Mouse (Mus musculus): ENCODE data around the gene Lgals9.
A peak's percentile ranks its signal among the peaks of the same experiment; 100 is the strongest.

Gene Lgals9

GRCm38 (mm10) chr11:78984483-78985177 lies at the start of gene Lgals9:
Lgals9 (minus strand) TSS chr11:78984946.
- no peak for DNase-seq (ENCODE audit: low spot score in 2 of 2)

- no peak for DNase-seq (ENCODE audit: low spot score in 2 of 2)
These were observed 48.9 kb upstream of the Lgals9 start for GRCm38 (mm10) chr11:79033636-79034035.

GRCm38 (mm10) chr11:79033021-79033420 lies 48.3 kb upstream of the Lgals9 start:
- no peak for DNase-seq (ENCODE audit: low spot score in 2 of 2)

- no peak for DNase-seq (ENCODE audit: low spot score in 2 of 2)
These were observed 46.7 kb upstream of the Lgals9 start for GRCm38 (mm10) chr11:79031452-79031746.

GRCm38 (mm10) chr11:79030570-79031451 lies 46.1 kb upstream of the Lgals9 start:
- DNase-seq (ENCODE audit: low spot score in 2 of 2) = peak; percentile 84 to 92

DNA sequence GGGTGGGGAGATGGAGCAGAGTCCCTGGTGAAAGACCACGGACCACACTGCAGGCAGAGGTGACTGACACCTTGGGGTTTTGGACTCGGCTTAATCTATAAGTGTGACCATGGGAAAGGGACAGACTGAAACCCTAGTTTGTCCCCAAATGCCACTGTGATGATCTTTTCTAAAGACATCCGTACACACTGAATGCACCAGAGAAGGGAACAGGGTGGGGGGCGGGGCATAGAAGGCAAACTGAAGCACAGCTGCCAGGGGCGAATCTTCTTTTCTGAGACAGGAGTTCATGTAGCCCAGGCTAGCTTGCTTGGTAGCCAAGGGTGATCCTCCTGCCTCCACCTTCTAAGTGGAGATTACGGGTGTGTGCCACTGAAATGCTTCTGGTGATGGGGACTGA lies 39.0 kb upstream of the Lgals9 start:
- no peak for DNase-seq (ENCODE audit: low spot score in 2 of 2)

DNA sequence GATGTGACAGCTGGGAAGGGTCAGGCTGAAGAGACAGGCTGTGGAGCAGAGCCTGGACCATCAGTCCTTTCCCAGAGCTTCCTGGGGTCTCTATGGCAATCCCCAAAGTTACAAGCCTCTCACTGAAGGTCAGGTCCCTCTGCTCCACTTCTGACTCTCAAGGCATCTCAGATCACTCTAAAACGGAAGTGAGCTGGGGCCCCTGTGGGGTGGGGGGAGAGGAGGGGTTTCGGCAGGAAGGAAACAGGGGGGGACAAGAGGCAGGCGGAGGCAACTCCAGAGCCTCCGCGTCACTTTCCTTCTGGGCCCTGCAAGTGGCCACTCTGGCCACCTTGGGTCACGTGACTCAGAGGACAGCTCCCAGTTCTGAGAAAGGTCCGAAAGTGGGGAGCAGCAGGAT lies 38.6 kb upstream of the Lgals9 start:
- DNase-seq (ENCODE audit: low spot score in 2 of 2) = no peak

GRCm38 (mm10) chr11:79022836-79023235 lies 38.1 kb upstream of the Lgals9 start:
- no peak for DNase-seq (ENCODE audit: low spot score in 2 of 2)

DNA sequence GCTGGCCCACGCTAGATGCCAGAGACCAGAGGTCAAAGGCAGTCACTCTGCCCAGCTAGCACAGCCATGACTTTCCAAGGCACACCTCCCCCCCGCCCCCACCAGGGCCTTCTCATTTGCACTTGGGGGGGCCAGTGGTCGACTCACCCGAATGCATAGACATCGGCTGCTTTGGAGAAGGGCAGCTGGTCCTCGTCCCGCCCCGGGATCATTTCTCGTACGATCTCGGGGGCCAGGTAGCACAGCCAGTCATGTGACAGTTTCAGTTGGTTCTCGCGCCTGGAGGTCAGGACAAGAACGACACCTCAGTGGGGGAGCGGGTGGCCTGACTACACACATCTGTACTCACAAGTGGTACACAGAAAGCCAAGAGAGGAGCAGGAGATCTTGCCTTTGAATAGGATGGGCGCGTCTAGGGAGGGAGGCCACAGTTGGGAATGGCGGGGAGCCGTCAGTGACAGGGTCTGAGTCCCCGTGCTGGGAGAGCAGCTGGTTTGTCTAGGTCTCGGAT lies 35.8 kb upstream of the Lgals9 start:
- DNase-seq (ENCODE audit: low spot score in 2 of 2) = no peak

- peak; percentile 39 to 55 for DNase-seq (ENCODE audit: low spot score in 2 of 2)
These were observed 35.2 kb upstream of the Lgals9 start for GRCm38 (mm10) chr11:79019839-79020534.

GRCm38 (mm10) chr11:79018954-79019704 lies 34.4 kb upstream of the Lgals9 start:
- DNase-seq (ENCODE audit: low spot score in 2 of 2) = peak; percentile 79 to 83

DNA sequence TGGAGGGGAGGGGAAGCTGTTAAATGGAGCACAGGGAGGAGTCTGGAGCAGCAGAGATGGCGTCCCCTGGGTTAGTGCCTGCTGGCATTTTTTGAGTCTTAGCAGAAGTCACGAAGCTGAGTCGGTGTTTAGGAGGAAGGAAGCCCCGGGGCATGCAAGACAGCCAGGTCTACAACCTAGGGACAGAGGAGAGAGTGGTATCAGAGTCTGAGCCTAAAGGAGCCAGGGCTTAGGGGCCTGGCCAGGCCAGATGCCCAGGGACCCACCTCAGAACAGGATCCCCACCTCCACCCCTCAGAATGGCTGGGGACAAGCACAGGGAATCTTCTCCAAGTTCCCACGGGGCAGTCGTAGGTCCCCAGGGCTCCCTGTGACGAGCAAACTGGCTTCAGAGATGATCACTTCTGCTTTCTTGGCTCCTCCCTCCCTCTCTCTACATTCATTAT lies 32.4 kb upstream of the Lgals9 start:
- no peak for DNase-seq (ENCODE audit: low spot score in 2 of 2)

- DNase-seq (ENCODE audit: low spot score in 2 of 2) = no peak
These were observed 31.5 kb upstream of the Lgals9 start for GRCm38 (mm10) chr11:79016236-79016635.

DNA sequence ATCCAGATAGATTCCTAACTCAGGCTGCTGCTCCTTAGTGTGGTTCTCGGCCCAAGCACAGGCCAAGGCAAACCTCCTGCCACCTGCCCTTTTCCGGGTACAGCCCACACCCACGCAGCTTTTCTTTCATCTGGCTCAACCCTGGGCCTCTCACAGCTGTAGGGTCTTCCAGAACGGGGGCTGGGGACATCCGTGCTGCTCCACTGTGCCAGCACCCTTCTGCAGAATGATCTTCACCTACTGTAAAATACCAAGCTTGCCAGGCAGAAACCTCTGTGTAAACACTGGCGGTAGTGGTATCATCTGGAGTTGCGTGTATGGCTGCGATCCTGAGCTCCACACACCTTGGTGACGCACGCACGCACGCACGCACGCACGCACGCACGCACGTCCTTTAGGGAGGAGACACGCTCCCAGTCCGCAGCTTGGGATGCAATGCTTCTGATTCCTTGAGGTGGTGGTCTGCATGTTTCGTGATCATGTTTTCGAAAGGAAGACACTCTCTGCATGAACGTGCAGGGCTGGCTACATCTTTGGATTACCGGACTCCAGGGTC lies 31.0 kb upstream of the Lgals9 start:
- DNase-seq (ENCODE audit: low spot score in 2 of 2) = no peak

GRCm38 (mm10) chr11:79014602-79015325 lies 30.0 kb upstream of the Lgals9 start:
- DNase-seq (ENCODE audit: low spot score in 2 of 2) = no peak

DNA sequence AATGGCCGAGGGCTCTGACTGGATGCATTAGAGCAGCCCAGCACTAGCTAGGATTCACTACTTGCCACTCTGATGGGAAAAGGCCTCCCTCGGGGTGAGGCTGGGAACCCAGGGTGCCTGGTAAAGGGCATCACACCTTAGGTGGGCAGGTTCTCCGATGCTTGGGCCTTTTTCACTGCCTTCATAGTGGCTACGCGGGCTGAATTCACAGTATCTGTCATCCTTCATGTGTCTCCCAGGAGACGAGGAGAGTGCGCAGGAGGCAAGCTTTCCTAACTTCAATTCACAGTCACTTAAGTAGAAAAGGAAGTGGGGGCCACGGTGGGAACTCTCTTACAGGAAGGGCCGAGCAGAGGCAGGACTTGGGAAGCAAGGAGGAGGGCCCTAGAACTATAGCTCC lies 29.1 kb upstream of the Lgals9 start:
- no peak for DNase-seq (ENCODE audit: low spot score in 2 of 2)

DNA sequence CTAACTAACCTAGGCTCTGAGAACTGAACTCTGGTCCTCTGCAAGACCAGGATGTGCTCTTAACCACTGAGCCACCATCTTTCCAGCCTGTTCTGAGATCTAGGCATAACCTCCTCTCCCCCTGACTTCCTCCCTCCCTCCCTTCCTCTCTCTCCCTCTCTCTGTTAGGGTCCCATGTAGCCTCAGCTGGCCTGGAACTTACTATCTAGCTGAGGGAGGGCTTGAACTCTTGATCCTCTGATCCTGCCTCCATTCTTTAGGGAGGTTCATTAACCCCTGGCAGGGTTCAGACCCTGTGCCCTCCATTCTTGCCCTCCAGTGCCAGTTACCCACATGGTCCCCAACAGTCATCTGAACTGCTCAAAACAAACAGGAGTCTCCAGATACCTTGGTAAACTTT lies 28.3 kb upstream of the Lgals9 start:
- no peak for DNase-seq (ENCODE audit: low spot score in 2 of 2)

DNA sequence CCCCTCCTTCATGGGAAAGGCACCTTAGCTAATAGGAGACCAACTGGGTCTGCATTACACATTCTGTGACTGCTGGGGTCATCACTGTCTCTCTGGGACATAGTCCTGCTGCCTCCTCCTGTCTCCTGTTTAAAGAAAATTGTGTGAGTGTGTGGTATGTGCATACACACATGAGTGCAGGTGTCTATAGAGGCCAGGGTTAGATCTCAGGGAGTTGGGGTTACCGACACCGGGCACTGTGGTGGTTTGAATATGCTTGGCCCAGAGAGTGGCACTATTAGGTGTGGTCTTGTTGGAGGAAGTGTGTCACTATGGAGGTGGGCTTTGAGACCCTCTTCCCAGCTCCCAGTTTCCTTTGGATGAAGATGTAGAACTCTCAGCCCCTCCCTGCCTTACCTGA lies 27.8 kb upstream of the Lgals9 start:
- no peak for DNase-seq (ENCODE audit: low spot score in 2 of 2)

- DNase-seq (ENCODE audit: low spot score in 2 of 2) = no peak
These were observed 24.1 kb upstream of the Lgals9 start for GRCm38 (mm10) chr11:79008891-79009290.

GRCm38 (mm10) chr11:79008007-79008775 lies 23.4 kb upstream of the Lgals9 start:
- no peak for DNase-seq (ENCODE audit: low spot score in 2 of 2)

Measured in right cerebral cortex, adult 2 months (tissue).